Mouse (Mus musculus) duodenum, adult 2 months (tissue): Measurements from ENCODE around the gene Foxn1. TPM values are rescaled to one million over a fixed set of nuclear protein-coding genes. Genes with fewer than 3 reads are reported as not detected.

Experiments used
- polyA plus RNA-seq: library from polyadenylated mRNA; depleted of rRNA; stranded (reverse); fragments of >200 nt; gene quantifications from 2 replicates; pipeline ENCODE4 v1.2.3, GENCODE M21; 2012; ENCODE audit warnings: low replicate concordance; rRNA removed

Gene Foxn1
- not detected in 2 replicates for polyA plus RNA-seq

DNA sequence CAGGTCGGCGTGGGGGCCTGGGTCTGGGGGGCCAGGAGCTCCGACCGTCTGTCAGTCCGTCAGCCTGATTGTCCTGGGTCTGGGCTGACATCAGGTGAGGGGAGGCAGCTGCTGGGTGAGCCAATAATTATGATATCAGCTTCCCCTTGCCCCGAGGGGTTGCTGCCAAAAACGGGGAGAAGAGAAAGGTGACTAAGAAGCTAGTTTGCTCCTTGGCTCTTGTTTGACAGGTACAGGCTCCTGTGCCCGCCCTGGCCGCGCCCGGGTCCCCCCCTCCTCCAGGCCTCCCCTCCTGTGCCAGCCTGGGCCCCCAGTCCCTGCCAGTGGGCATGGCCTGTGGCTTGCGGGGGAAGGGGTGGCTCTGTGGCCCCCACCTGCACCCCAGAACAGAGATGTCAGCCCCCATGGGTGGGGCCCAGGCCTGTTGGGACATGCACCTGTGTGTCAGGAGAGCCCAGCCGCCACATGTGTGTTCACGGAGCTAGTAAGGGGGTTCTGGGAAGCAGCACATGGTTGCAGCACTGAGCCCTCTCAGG is at the start of gene Foxn1:
Foxn1 (minus strand) TSS at position 51 of the 536 bp plus-strand sequence.

DNA sequence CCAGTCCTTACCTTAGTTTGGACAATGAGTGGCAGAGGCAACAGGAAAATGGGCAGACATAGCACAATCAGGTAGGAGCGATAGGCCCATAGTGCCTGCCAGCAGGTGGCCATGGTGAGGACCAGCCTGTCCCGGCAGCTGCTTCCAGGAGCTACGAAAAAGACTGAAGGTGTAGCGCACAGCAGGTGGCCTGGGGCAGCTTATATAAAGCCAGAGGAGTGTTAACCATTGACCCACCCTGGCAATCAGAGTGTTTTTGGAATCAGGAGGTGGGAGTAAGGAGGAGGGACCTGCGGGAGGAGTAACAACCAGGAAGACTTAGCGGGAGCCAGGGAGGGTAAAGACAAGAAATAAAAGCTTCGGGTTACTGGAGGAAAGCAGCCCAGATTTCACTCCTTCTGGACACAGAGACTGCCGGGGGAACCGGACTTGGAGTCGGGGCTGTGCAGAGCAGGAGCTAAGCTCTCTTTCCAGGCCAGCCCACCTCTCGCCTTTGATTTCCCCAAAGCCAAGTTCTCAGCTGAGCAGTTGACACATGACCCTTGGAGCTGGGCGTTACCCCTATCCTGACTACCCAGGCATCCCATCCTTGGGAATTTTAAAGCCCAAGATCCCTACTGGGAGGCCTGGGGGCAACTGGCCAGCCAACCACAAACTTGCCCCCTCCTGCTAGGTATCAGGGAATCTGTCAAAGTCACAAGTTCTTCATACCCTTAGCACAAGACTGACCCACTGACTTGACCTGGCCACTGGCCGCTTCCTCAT is 35.9 kb upstream of the Foxn1 start, which contains the start of gene Slc13a2:
Slc13a2 (minus strand) TSS at position 163 of the 765 bp plus-strand sequence.

DNA sequence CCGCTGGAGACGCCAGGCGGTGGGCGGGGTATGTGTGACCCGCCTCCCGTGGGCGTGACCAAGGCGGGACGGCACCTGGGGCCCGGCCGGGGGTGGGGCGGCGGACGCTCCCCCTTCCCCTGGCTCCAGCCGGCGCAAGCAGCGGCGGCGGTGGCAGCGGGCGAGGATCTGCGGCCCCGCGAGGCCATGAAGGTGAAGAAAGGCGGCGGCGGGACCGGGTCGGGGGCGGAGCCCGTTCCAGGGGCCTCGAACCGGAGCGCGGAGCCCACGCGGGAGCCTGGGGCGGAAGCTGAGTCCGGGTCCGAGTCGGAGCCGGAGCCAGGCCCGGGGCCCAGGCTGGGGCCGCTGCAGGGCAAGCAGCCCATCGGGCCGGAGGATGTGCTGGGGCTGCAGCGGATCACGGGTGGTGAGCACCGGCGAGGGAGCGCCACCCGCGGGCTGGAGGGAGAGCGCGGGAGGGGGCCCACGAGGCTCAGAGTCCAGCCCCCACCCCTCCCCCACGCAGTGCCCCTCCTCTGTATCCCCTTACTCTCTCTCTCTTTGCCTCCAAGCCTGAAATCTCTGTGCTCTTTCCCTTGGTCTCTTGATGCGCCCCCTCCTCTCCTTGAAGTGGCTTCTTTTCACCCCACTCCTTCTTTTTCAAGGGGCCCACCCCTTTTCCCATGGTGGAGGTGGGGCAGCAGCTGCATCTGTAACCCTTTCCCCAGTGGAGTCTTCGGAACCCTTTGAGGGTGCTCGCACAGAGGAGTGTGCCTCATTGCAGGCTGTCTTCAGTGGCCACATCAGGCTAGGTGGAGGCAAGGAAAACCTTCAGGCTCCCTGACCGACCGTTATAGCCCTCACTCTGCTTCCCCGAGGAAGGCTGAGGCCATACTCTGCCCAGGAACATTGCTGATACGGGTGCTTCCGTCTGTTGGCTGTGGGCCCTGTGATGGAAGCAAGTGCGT is 42.7 kb downstream of the Foxn1 start, which contains the start of gene Unc119:
Unc119 (plus strand) TSS at position 102 of the 947 bp plus-strand sequence.

DNA sequence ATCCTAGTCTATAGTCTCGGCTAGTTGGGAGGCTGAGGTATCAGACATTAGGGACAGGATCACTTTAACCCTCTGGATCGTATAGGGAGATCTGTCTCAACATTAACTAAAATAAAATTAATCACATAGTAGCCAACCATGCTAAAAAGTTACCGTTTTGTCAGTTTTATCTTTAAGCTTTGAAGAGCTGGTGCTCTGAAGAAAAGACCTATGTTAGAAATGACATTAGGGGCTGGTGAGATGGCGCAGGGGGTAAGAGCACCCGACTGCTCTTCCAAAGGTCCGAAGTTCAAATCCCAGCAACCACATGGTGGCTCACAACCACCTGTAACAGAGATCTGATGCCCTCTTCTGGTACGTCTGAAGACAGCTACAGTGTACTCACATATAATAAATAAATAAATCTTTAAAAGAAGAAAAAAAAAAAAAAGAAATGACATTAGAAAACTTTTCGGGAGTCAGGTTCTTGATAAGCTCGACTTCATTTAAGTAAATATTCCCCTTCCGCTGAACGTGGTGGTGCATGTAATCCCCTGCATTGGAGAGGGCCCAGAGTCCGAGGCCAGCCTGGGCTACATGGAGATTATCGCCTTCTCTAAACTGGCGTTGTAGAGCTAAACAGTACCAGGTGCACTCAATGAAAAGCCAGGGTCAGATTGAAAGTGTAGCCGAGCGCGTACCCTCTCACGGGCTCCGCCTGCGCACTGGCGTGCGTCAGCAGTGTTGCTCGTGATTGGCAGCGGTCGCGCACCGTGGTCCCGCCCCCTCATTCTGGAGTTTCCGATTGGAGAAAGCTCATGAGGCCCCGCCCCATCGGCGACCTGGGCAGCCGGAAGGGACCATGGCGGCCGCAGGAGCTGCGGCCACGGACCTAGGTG is 58.5 kb downstream of the Foxn1 start, which contains the start of gene Pigs:
Pigs (plus strand) TSS at position 782 of the 878 bp plus-strand sequence.

DNA sequence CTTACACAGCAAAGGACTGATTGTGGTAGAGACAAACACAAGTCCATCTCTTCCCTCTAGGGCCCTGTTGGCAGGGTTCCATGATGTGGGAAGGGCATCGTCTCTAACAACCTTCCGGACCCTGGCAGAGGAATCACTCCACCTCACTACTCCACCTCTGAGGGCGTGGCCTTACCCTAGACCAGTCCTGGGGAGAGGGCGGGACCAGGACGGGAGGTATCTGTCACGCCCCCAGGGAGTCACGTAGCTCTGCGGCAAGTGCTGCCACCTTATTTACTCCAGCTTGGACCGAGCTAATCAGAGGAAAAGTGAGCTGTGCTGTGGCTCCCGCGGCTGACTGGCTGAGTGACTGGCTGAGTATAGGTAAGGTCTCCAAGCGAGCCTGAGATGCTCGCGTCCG is 63.5 kb downstream of the Foxn1 start, which contains the start of gene Aldoc:
Aldoc (plus strand) TSS at position 109 of the 400 bp plus-strand sequence.

Other genes starting within 250 kb of the Foxn1 start
- gene Traf4, start 221.0 kb downstream of the Foxn1 start, polyA plus RNA-seq, result 110 and 140 TPM in 2 replicates
- 4.4 and 8.1 TPM in 2 replicates for gene Nek8, start 209.9 kb downstream of the Foxn1 start, polyA plus RNA-seq
- gene Tlcd1, start 209.8 kb downstream of the Foxn1 start, polyA plus RNA-seq, result 13.9 and 16.6 TPM in 2 replicates
- 21.1 and 31.3 TPM in 2 replicates for gene Rpl23a, start 203.0 kb downstream of the Foxn1 start, polyA plus RNA-seq
- 16.4 and 23.3 TPM in 2 replicates for gene Rab34, start 198.1 kb downstream of the Foxn1 start, polyA plus RNA-seq
- gene Proca1, start 193.2 kb downstream of the Foxn1 start, polyA plus RNA-seq, result 0.08 TPM in 1 of 2 replicates, not detected in the other
- 59.0 and 80.1 TPM in 2 replicates for gene Sdf2, start 140.8 kb downstream of the Foxn1 start, polyA plus RNA-seq
- 26.9 and 28.7 TPM in 2 replicates for gene Supt6, start 140.6 kb downstream of the Foxn1 start, polyA plus RNA-seq
- 62.4 and 65.4 TPM in 2 replicates for gene 2610507B11Rik, start 124.8 kb downstream of the Foxn1 start, polyA plus RNA-seq
- 0.12 and 0.16 TPM in 2 replicates for gene BC030499, start 95.7 kb downstream of the Foxn1 start, polyA plus RNA-seq
- 7.9 and 16.4 TPM in 2 replicates for gene Spag5, start 85.0 kb downstream of the Foxn1 start, polyA plus RNA-seq
- 13.5 and 30.0 TPM in 2 replicates for gene Aldoc, start 63.6 kb downstream of the Foxn1 start, polyA plus RNA-seq
- gene Pigs, start 58.1 kb downstream of the Foxn1 start, polyA plus RNA-seq, result 90.6 and 95.6 TPM in 2 replicates
- gene Unc119, start 43.1 kb downstream of the Foxn1 start, polyA plus RNA-seq, result 15.2 and 20.6 TPM in 2 replicates
- gene Slc13a2, start 35.7 kb upstream of the Foxn1 start, polyA plus RNA-seq, result 12.7 and 401 TPM in 2 replicates
- gene Slc46a1, start 79.1 kb upstream of the Foxn1 start, polyA plus RNA-seq, result 455 and 700 TPM in 2 replicates
- 0.36 and 0.68 TPM in 2 replicates for gene Sarm1, start 111.2 kb upstream of the Foxn1 start, polyA plus RNA-seq
- gene Vtn, start 112.5 kb upstream of the Foxn1 start, polyA plus RNA-seq, result 1.8 and 2.6 TPM in 2 replicates
- gene Sebox, start 116.9 kb upstream of the Foxn1 start, polyA plus RNA-seq, result not detected in 2 replicates
- 4.4 and 5.1 TPM in 2 replicates for gene Tmem199, start 125.6 kb upstream of the Foxn1 start, polyA plus RNA-seq
- 21.7 and 26.2 TPM in 2 replicates for gene Poldip2, start 125.6 kb upstream of the Foxn1 start, polyA plus RNA-seq
- gene Tnfaip1, start 149.8 kb upstream of the Foxn1 start, polyA plus RNA-seq, result 34.4 and 36.2 TPM in 2 replicates
- gene Ift20, start 149.8 kb upstream of the Foxn1 start, polyA plus RNA-seq, result 113 and 115 TPM in 2 replicates
- gene Tmem97, start 164.2 kb upstream of the Foxn1 start, polyA plus RNA-seq, result 29.6 and 51.8 TPM in 2 replicates